Mouse (Mus musculus) liver, embryonic 14.5 days (tissue): Measurements from ENCODE around the gene Mfsd4a. TPM values are rescaled to one million over a fixed set of nuclear protein-coding genes. Genes with fewer than 3 reads are reported as not detected.

Experiments
- ATAC-seq: fragments of 200-750 bp; cut with Nextera tagmentation; 2 replicates; pipeline ENCODE4 v1.8.0; 2017; ENCODE audit warnings: moderate number of reproducible peaks, mild to moderate bottlenecking, moderate library complexity; ENCODE audit not compliant: insufficient read depth
- DNase-seq, 3 experiments: peaks; one replicate each; pipeline ENCODE4 v3.0.0-alpha.2; 2012 to 2013; ENCODE audit warnings: low read depth in 3 of 3, low spot score in 3 of 3
- H3K27ac ChIP-seq: fragments of 300-500 bp; sonication (generic); 2 replicates; pipeline ENCODE4 v1.5.1; 2014; ENCODE audit warnings: moderate library complexity, mild to moderate bottlenecking, control low read depth, inconsistent platforms
- H3K27me3 ChIP-seq: fragments of 300-500 bp; sonication (generic); 2 replicates; pipeline ENCODE4 v1.6.1; 2014; ENCODE audit warnings: mild to moderate bottlenecking, low read length, moderate library complexity; ENCODE audit not compliant: control insufficient read depth, insufficient read depth
- H3K36me3 ChIP-seq: fragments of 300-500 bp; sonication (generic); replicated peaks from 2 replicates; pipeline ENCODE4 v1.6.1; 2014; ENCODE audit warnings: low read depth; ENCODE audit not compliant: control insufficient read depth, insufficient read depth
- H3K4me1 ChIP-seq, 2 experiments: fragments of 200-500 bp in 1 of 2; fragments of 300-500 bp in 1 of 2; sonication (generic) in 1 of 2; replicated peaks; 2 replicates each; pipeline ENCODE4 v1.6.1; 2012 to 2014; ENCODE audit warnings: antibody characterized with exemption in 1 of 2, inconsistent platforms in 1 of 2, low read length in 1 of 2; ENCODE audit not compliant: control insufficient read depth in 2 of 2, insufficient read depth in 2 of 2
- H3K4me2 ChIP-seq: fragments of 300-500 bp; sonication (generic); 2 replicates; pipeline ENCODE4 v1.6.1; 2014; ENCODE audit warnings: low read depth, mild to moderate bottlenecking, control low read depth, moderate library complexity
- H3K4me3 ChIP-seq, 2 experiments: fragments of 200-500 bp in 1 of 2; fragments of 300-500 bp in 1 of 2; sonication (generic) in 1 of 2; 2 replicates each; pipeline ENCODE4 v1.5.1; 2012 to 2014; ENCODE audit warnings: low read depth in 2 of 2, low read length in 2 of 2, mild to moderate bottlenecking in 2 of 2, control low read depth in 1 of 2, inconsistent platforms in 1 of 2, moderate library complexity in 1 of 2; ENCODE audit not compliant: insufficient read depth in 1 of 2
- H3K9ac ChIP-seq: fragments of 300-500 bp; sonication (generic); replicated peaks from 2 replicates; pipeline ENCODE4 v1.6.1; 2014; ENCODE audit warnings: mild to moderate bottlenecking, control low read depth, moderate library complexity
- H3K9me3 ChIP-seq: fragments of 300-500 bp; sonication (generic); 2 replicates; pipeline ENCODE4 v1.6.1; 2016; ENCODE audit warnings: low read length, mixed read lengths; ENCODE audit not compliant: control insufficient read depth
- CTCF ChIP-seq: IDR thresholded peaks from 2 replicates; pipeline ENCODE4 v1.5.1; 2016; ENCODE audit warnings: antibody characterized with exemption, low read depth, control low read depth
- EP300 ChIP-seq: IDR thresholded peaks from 2 replicates; pipeline ENCODE4 v1.6.1; 2016; ENCODE audit warnings: antibody characterized with exemption, low read depth
- WGBS: fragments of 180-500 bp; shearing (Covaris S2); extraction: QIAGEN DNeasy Blood & Tissue Kit; methylation state at CpG from one replicate; pipeline ENCODE4 v1.1.7; 2014; ENCODE audit not compliant: insufficient replicate concordance; 5-methylcytosine and 5-hydroxymethylcytosine counted together
- polyA plus RNA-seq, 2 experiments: library from polyadenylated mRNA; depleted of rRNA in 1 of 2; stranded (reverse) in 1 of 2; unstranded in 1 of 2; fragments of >200 nt; fragmentation: Nextera tagmentation in 1 of 2; extraction: Ambion mirVana in 1 of 2; gene quantifications; 2 replicates each; pipeline versions ENCODE4 v1.2.1 to v1.2.3; 2012 to 2014

The Mfsd4a gene
- polyA plus RNA-seq, 2 experiments, result 0.02 to 2.6 TPM

GRCm38 (mm10) chr1:132098076-132098475, 30.2 kb upstream of the Mfsd4a start:
- no peak overlapping the region for H3K4me2 ChIP-seq
- ATAC-seq (no peak), DNase-seq (no peak)
- no peaks in the 10 kb centered on the region for H3K27me3 ChIP-seq
- TF ChIP-seq EP300 (no peak), CTCF (no peak)
- no peak overlapping the region for H3K4me3 ChIP-seq
- H3K27ac ChIP-seq, result no peak overlapping the region
- peaks cover 3 to 9% of the 10 kb centered on the region in 2 experiments; a peak in 3 of 4 replicates for H3K4me1 ChIP-seq
- H3K9ac ChIP-seq, result no peak overlapping the region
- no peaks in the 10 kb centered on the region for H3K9me3 ChIP-seq
- WGBS, result 0% methylated on average over 1 of the region's 1 CpGs
- no peaks in the 10 kb centered on the region for H3K36me3 ChIP-seq

- H3K36me3 ChIP-seq, result no peaks in the 10 kb centered on the region
- H3K9me3 ChIP-seq, result no peaks in the 10 kb centered on the region
- H3K27ac ChIP-seq, result no peak overlapping the region
- H3K9ac ChIP-seq, result no peak overlapping the region
- DNase-seq (peak in 1 of 3 experiments; percentile 13), ATAC-seq (peak; percentile 79)
- WGBS, result 10% methylated on average over 11 of the region's 11 CpGs
- H3K4me2 ChIP-seq, result no peak overlapping the region
- H3K4me1 ChIP-seq, result peaks cover 3 to 9% of the 10 kb centered on the region in 2 experiments; a peak in 3 of 4 replicates
- H3K4me3 ChIP-seq, result no peak overlapping the region
- no peaks in the 10 kb centered on the region for H3K27me3 ChIP-seq
- TF ChIP-seq EP300, result peak; percentile 58
- TF ChIP-seq CTCF, result no peak
These were observed 27.6 kb upstream of the Mfsd4a start for GRCm38 (mm10) chr1:132095356-132096004.

GRCm38 (mm10) chr1:132093269-132093668, 25.4 kb upstream of the Mfsd4a start:
- DNase-seq, result no peak
- 68% methylated on average over 4 of the region's 4 CpGs for WGBS
- H3K36me3 ChIP-seq, result no peaks in the 10 kb centered on the region
- no peak overlapping the region for H3K9ac ChIP-seq
- TF ChIP-seq EP300 (no peak), CTCF (no peak)
- H3K27ac ChIP-seq, result no peak overlapping the region
- H3K4me1 ChIP-seq, result peaks cover 3 to 9% of the 10 kb centered on the region in 2 experiments; a peak in 3 of 4 replicates
- ATAC-seq, result no peak
- no peak overlapping the region for H3K4me2 ChIP-seq
- no peaks in the 10 kb centered on the region for H3K9me3 ChIP-seq
- no peaks in the 10 kb centered on the region for H3K27me3 ChIP-seq
- no peak overlapping the region for H3K4me3 ChIP-seq

- no peak for ATAC-seq
- Histone ChIP-seq H3K9me3 (no peaks in the 10 kb centered on the region), H3K9ac (no peak overlapping the region), H3K4me2 (no peak overlapping the region), H3K4me1 (peaks cover 1 to 3% of the 10 kb centered on the region in 2 experiments; a peak in 3 of 4 replicates), H3K27me3 (no peaks in the 10 kb centered on the region), H3K27ac (no peak overlapping the region), H3K4me3 (no peak overlapping the region), H3K36me3 (no peaks in the 10 kb centered on the region)
- 56% methylated on average over 4 of the region's 4 CpGs for WGBS
- DNase-seq, result no peak
- TF ChIP-seq CTCF (no peak), EP300 (no peak)
These were observed 22.4 kb upstream of the Mfsd4a start for GRCm38 (mm10) chr1:132090266-132090665.

GRCm38 (mm10) chr1:132089767-132090166, 21.9 kb upstream of the Mfsd4a start:
- H3K36me3 ChIP-seq, result no peaks in the 10 kb centered on the region
- H3K9me3 ChIP-seq, result no peaks in the 10 kb centered on the region
- no peak overlapping the region for H3K27ac ChIP-seq
- TF ChIP-seq CTCF, result no peak
- ATAC-seq (no peak), DNase-seq (no peak)
- WGBS, result 63% methylated on average over 6 of the region's 6 CpGs
- peaks cover 0 to 3% of the 10 kb centered on the region in 2 experiments; a peak in 1 of 4 replicates for H3K4me1 ChIP-seq
- H3K4me2 ChIP-seq, result no peak overlapping the region
- no peak overlapping the region for H3K9ac ChIP-seq
- H3K4me3 ChIP-seq, result no peak overlapping the region
- no peaks in the 10 kb centered on the region for H3K27me3 ChIP-seq
